Mouse (Mus musculus) frontal cortex, adult 2 months (tissue): Measurements from ENCODE around the gene Alx3. TPM values are rescaled to one million over a fixed set of nuclear protein-coding genes. Genes with fewer than 3 reads are reported as not detected.

Experiments
- DNase-seq, 2 experiments: peaks; one replicate each; pipeline ENCODE4 v3.0.0; 2022; ENCODE audit warnings: low spot score in 1 of 2; ENCODE audit errors: extremely low spot score in 1 of 2
- polyA plus RNA-seq: library from polyadenylated mRNA; depleted of rRNA; stranded (reverse); fragments of >200 nt; gene quantifications from 2 replicates; pipeline ENCODE4 v1.2.3, GENCODE M21; 2012

Alx3 gene
- polyA plus RNA-seq, 1 experiment = 8.1 TPM

- no peak for DNase-seq
Observed at GRCm38 (mm10) chr3:107582875-107583767, 11.7 kb upstream of the Alx3 start.

- no peak for DNase-seq
Observed at GRCm38 (mm10) chr3:107583893-107584292, 10.9 kb upstream of the Alx3 start.

GRCm38 (mm10) chr3:107586504-107586903, 8.3 kb upstream of the Alx3 start:
- no peak for DNase-seq

GRCm38 (mm10) chr3:107591612-107592011, 3.2 kb upstream of the Alx3 start:
- DNase-seq = no peak

- no peak for DNase-seq
Observed at GRCm38 (mm10) chr3:107593632-107594031, 1.2 kb upstream of the Alx3 start.

GRCm38 (mm10) chr3:107595264-107595937, 570 bp downstream of the Alx3 start:
- DNase-seq = no peak

- peak in 1 of 2 experiments; percentile 11 for DNase-seq
Observed at GRCm38 (mm10) chr3:107595938-107596461, 1.2 kb downstream of the Alx3 start.

GRCm38 (mm10) chr3:107596559-107596958, 1.7 kb downstream of the Alx3 start:
- DNase-seq = no peak

- no peak for DNase-seq
Observed at GRCm38 (mm10) chr3:107597134-107597533, 2.3 kb downstream of the Alx3 start.

- no peak for DNase-seq
Observed at GRCm38 (mm10) chr3:107597586-107598389, 3.0 kb downstream of the Alx3 start.

GRCm38 (mm10) chr3:107600127-107600526, 5.3 kb downstream of the Alx3 start:
- no peak for DNase-seq

- peak in 1 of 2 experiments; percentile 65 for DNase-seq
Observed at GRCm38 (mm10) chr3:107605304-107605703, 10.5 kb downstream of the Alx3 start.

- DNase-seq = no peak
Observed at GRCm38 (mm10) chr3:107607221-107607620, 12.4 kb downstream of the Alx3 start.

- no peak for DNase-seq
Observed at GRCm38 (mm10) chr3:107608808-107609207, 14.0 kb downstream of the Alx3 start.

GRCm38 (mm10) chr3:107609376-107609775, 14.5 kb downstream of the Alx3 start:
- DNase-seq = no peak

GRCm38 (mm10) chr3:107611394-107611793, 16.6 kb downstream of the Alx3 start:
- no peak for DNase-seq

GRCm38 (mm10) chr3:107612902-107613525, 18.2 kb downstream of the Alx3 start:
- DNase-seq = peak in 1 of 2 experiments; percentile 82

GRCm38 (mm10) chr3:107617800-107618199, 23.0 kb downstream of the Alx3 start:
- DNase-seq = no peak

GRCm38 (mm10) chr3:107619911-107620310, 25.1 kb downstream of the Alx3 start:
- no peak for DNase-seq
